Mouse (Mus musculus) C2C12 (cell line): ENCODE results near the gene Cntnap5a. TPM values are rescaled to one million over a fixed set of nuclear protein-coding genes. Genes with fewer than 3 reads are reported as not detected.

Experiments
- H3K27me3 ChIP-seq: one replicate; pipeline ENCODE4 v1.6.1; 2011; ENCODE audit not compliant: control insufficient read depth, insufficient read depth, insufficient read length
- H3K36me3 ChIP-seq: one replicate; pipeline ENCODE4 v1.6.1; 2011; ENCODE audit not compliant: control insufficient read depth, insufficient read depth
- H3K4me3 ChIP-seq: one replicate; pipeline ENCODE4 v1.5.1; 2011; ENCODE audit warnings: mild to moderate bottlenecking, control low read depth; ENCODE audit not compliant: poor library complexity, insufficient read depth, severe bottlenecking
- H3K79me2 ChIP-seq: one replicate; pipeline ENCODE4 v1.6.1; 2011; ENCODE audit not compliant: control insufficient read depth, insufficient read depth
- H3K79me3 ChIP-seq: one replicate; pipeline ENCODE4 v1.6.1; 2011; ENCODE audit warnings: low read depth, control low read depth
- H3ac ChIP-seq: one replicate; pipeline ENCODE3; 2011; ENCODE audit warnings: low read depth; ENCODE audit not compliant: control insufficient read depth, insufficient read length
- CEBPB ChIP-seq: IDR thresholded peaks from one replicate; pipeline ENCODE4 v1.6.1; 2011; ENCODE audit warnings: low read depth, mild to moderate bottlenecking, control low read depth, moderate library complexity
- CTCF ChIP-seq: IDR thresholded peaks from one replicate; pipeline ENCODE4 v1.5.1; 2011; ENCODE audit not compliant: control insufficient read depth, insufficient read depth, insufficient read length
- FOSL1 ChIP-seq: IDR thresholded peaks from one replicate; pipeline ENCODE4 v1.8.0; 2011; ENCODE audit warnings: mild to moderate bottlenecking, low read length; ENCODE audit not compliant: poor library complexity, insufficient read depth, severe bottlenecking
- MAX ChIP-seq: IDR thresholded peaks from one replicate; pipeline ENCODE4 v1.6.1; 2011; ENCODE audit warnings: mild to moderate bottlenecking, control low read depth
- MYOD1 ChIP-seq: IDR thresholded peaks from one replicate; pipeline ENCODE4 v1.6.1; 2011; ENCODE audit warnings: low read depth; ENCODE audit not compliant: control insufficient read depth, insufficient read length
- MYOG ChIP-seq: IDR thresholded peaks from one replicate; pipeline ENCODE4 v1.6.1; 2011; ENCODE audit not compliant: control insufficient read depth, insufficient read length; ENCODE audit errors: extremely low read depth
- USF1 ChIP-seq: IDR thresholded peaks from one replicate; pipeline ENCODE4 v1.6.1; 2011; ENCODE audit warnings: low read depth, mild to moderate bottlenecking, control low read depth, moderate library complexity
- polyA plus RNA-seq: library from polyadenylated mRNA; unstranded; fragments of >200 nt; fragmentation: generic; extraction: Trizol; gene quantifications from one replicate; pipeline ENCODE4 v1.2.1, GENCODE M21; 2012; ENCODE audit warnings: missing spikeins

Cntnap5a gene
- polyA plus RNA-seq, 1 experiment = 0.06 TPM

DNA sequence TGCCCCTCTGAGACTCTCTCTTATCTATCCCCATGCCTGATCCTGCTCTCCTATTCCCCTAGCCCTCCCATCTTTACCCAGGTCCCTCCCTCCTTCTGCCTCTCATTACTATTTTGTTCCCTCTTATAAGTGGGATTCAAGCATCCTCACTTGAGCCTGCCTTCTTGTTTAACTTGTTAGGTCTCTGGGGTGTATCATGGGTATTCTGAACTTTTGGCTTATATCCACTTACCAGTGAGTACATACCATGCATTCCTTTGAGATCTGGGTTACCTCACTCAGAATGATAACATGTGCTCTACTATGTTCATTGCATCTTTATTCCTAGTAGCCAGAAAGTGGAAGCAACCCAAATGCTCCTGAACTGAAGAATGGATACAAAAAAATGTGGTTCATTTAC is 639.9 kb downstream of the Cntnap5a start:
- no peak overlapping the region for H3K4me3 ChIP-seq
- H3K79me3 ChIP-seq = no peaks in the 10 kb centered on the region
- no peaks in the 10 kb centered on the region for H3K27me3 ChIP-seq
- no peak for TF ChIP-seq USF1
- TF ChIP-seq CEBPB = no peak
- H3K79me2 ChIP-seq = no peaks in the 10 kb centered on the region
- H3K36me3 ChIP-seq = no peaks in the 10 kb centered on the region
- H3ac ChIP-seq = no peak overlapping the region

DNA sequence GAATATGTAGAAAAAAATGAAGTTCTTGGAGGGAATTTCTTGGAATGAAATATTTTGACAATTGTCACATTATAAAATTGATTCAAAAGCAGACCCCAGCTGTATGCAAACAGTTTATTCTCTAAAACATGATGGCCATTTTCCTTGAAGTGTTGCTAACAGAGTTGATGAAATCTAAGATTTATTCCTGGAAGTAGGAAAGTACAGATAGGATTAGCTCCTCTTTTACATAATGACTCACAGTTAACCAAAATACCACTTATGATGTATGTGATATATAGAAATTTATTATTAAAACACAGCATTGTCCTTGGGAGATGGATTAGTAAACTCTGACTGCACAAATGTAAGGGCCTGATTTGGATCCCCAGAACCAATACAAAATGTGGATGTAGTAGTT is 669.1 kb downstream of the Cntnap5a start:
- H3ac ChIP-seq = no peak overlapping the region
- H3K36me3 ChIP-seq = no peaks in the 10 kb centered on the region
- no peaks in the 10 kb centered on the region for H3K79me3 ChIP-seq
- H3K79me2 ChIP-seq = no peaks in the 10 kb centered on the region
- TF ChIP-seq MAX = no peak
- no peak for TF ChIP-seq MYOG
- TF ChIP-seq MYOD1 = no peak
- no peak for TF ChIP-seq USF1
- no peak for TF ChIP-seq FOSL1
- TF ChIP-seq CTCF = no peak
- no peak for TF ChIP-seq CEBPB
- no peak overlapping the region for H3K4me3 ChIP-seq
- no peaks in the 10 kb centered on the region for H3K27me3 ChIP-seq

DNA sequence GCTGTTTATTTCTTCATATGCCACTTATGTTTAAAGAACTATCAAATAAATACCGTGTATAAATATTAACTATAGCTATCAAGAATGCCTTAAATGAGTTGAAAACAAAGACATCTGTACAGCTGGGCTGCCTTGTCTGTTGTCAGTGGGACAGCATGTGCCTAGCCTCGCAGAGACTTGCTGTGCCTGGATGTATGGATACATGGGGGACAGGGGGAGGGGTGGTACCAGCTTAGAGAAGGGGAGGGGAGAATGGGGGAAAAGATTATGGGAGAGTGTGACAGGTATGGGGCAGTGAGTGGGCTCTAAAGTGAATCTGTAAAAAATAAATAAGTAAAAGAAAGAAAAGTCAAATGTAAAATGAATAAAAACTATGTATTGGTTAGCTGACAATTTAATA is 681.0 kb downstream of the Cntnap5a start:
- H3ac ChIP-seq = no peak overlapping the region
- no peaks in the 10 kb centered on the region for H3K36me3 ChIP-seq
- no peaks in the 10 kb centered on the region for H3K79me2 ChIP-seq
- no peak overlapping the region for H3K4me3 ChIP-seq
- no peaks in the 10 kb centered on the region for H3K79me3 ChIP-seq
- TF ChIP-seq FOSL1 = no peak
- TF ChIP-seq MAX = no peak
- TF ChIP-seq CEBPB = no peak
- TF ChIP-seq USF1 = no peak
- TF ChIP-seq MYOD1 = no peak
- TF ChIP-seq CTCF = no peak
- no peak for TF ChIP-seq MYOG
- no peaks in the 10 kb centered on the region for H3K27me3 ChIP-seq

DNA sequence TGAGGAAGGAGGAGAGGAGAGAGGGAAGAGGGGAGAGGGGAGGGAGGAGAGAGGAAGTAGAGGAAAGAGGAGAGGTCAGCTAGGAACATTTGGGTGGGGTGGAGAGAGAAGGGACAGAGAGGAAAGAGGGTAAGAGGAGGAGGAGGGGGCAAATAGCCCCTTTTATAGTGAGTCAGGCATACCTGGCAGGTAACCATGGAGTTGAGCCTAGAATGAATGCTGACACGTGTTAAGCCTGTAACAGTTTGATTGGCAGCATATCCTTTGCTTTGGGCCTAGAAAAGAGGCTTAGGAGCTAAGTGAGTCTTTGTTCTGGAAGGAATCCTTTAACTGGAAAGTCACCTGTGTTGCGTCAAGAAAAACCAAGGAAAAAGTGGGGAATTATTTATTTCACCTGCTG is 681.6 kb downstream of the Cntnap5a start:
- no peaks in the 10 kb centered on the region for H3K79me3 ChIP-seq
- H3ac ChIP-seq = no peak overlapping the region
- TF ChIP-seq CEBPB = no peak
- TF ChIP-seq MYOG = no peak
- TF ChIP-seq MYOD1 = no peak
- no peak for TF ChIP-seq CTCF
- TF ChIP-seq FOSL1 = no peak
- TF ChIP-seq USF1 = no peak
- TF ChIP-seq MAX = no peak
- H3K79me2 ChIP-seq = no peaks in the 10 kb centered on the region
- no peaks in the 10 kb centered on the region for H3K27me3 ChIP-seq
- no peak overlapping the region for H3K4me3 ChIP-seq
- no peaks in the 10 kb centered on the region for H3K36me3 ChIP-seq

DNA sequence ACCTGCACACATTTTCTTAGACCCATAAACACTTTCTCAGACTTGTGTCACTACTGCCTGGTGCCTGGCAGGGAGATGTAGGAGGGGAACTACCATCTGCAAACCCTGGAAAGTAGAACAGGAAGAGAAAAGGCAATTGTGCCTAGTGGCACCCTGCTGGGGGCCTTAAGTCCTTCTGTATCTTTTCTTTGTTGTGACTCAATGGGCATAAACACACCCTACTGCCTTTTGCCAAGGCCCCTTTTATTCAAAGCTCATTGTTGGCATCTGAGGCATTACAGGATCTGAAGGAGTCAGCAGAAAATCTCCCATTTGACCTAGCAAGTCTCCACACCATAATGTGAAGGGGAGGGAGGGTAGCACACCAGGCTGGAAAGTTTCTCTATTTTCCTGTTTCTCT is 682.2 kb downstream of the Cntnap5a start:
- no peaks in the 10 kb centered on the region for H3K79me2 ChIP-seq
- TF ChIP-seq FOSL1 (no peak), MAX (no peak), CEBPB (no peak), USF1 (no peak), MYOD1 (no peak), CTCF (no peak), MYOG (no peak)
- no peaks in the 10 kb centered on the region for H3K36me3 ChIP-seq
- no peaks in the 10 kb centered on the region for H3K27me3 ChIP-seq
- no peaks in the 10 kb centered on the region for H3K79me3 ChIP-seq
- H3K4me3 ChIP-seq = no peak overlapping the region
- no peak overlapping the region for H3ac ChIP-seq

DNA sequence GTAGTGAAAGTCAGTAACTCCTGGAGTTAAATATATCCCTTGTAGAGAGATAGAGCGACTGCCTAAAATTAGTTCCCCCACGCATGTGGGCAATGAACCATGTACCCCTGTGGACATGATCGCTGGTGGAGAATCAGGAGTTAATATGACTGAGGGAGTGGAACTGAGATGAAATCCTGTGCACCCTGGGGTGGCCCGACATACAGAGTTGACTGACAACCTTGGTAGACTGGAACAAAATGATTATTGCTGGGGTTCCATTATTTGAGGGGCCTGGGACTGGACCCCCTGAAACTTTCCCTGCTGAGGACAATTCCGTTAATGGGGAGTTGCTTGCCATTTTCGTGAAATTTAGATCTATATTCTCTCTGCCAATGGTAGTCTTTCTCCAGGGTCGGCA is 683.0 kb downstream of the Cntnap5a start:
- H3K79me3 ChIP-seq = no peaks in the 10 kb centered on the region
- H3K79me2 ChIP-seq = no peaks in the 10 kb centered on the region
- TF ChIP-seq CTCF (no peak), USF1 (no peak), MAX (no peak), FOSL1 (no peak), MYOD1 (no peak), MYOG (no peak), CEBPB (no peak)
- no peaks in the 10 kb centered on the region for H3K36me3 ChIP-seq
- no peaks in the 10 kb centered on the region for H3K27me3 ChIP-seq
- H3ac ChIP-seq = no peak overlapping the region
- no peak overlapping the region for H3K4me3 ChIP-seq
